Mouse (Mus musculus): Measurements from ENCODE around the gene Itgb5. TPM values are rescaled to one million over a fixed set of nuclear protein-coding genes. Genes with fewer than 3 reads are reported as not detected.

Gene Itgb5
- total RNA-seq, 2 experiments from 2014 or later, result 35.6 to 37.1 TPM

GRCm38 (mm10) chr16:33870224-33870785, 40.8 kb downstream of the Itgb5 start:
- no peak for DNase-seq (ENCODE audit: low spot score in 2 of 2)
- intact Hi-C loops (cut with DNase I), result no loop called here

- no peak for DNase-seq (ENCODE audit: low spot score in 2 of 2)
These were observed 41.7 kb downstream of the Itgb5 start for GRCm38 (mm10) chr16:33870988-33871758.

GRCm38 (mm10) chr16:33871865-33872443, 42.5 kb downstream of the Itgb5 start:
- DNase-seq (ENCODE audit: low spot score in 2 of 2), result no peak
- intact Hi-C loops (cut with DNase I), result no loop called here

More at GRCm38 (mm10) chr16:33870988-33871758, 41.7 kb downstream of the Itgb5 start:
- intact Hi-C loops (cut with DNase I), result no loop called here

GRCm38 (mm10) chr16:33873282-33873681, 43.8 kb downstream of the Itgb5 start:
- no peak for DNase-seq (ENCODE audit: low spot score in 2 of 2)
- intact Hi-C loops (cut with DNase I), result no loop called here

GRCm38 (mm10) chr16:33878041-33878783, 48.7 kb downstream of the Itgb5 start:
- intact Hi-C loops (cut with DNase I), result no loop called here
- DNase-seq (ENCODE audit: low spot score in 2 of 2), result no peak

GRCm38 (mm10) chr16:33879031-33879430, 49.6 kb downstream of the Itgb5 start:
- no peak for DNase-seq (ENCODE audit: low spot score in 2 of 2)
- intact Hi-C loops (cut with DNase I), result no loop called here

- intact Hi-C loops (cut with DNase I), result no loop called here
- DNase-seq (ENCODE audit: low spot score in 2 of 2), result no peak
These were observed 50.1 kb downstream of the Itgb5 start for GRCm38 (mm10) chr16:33879556-33879955.

- no peak for DNase-seq (ENCODE audit: low spot score in 2 of 2)
- intact Hi-C loops (cut with DNase I), result no loop called here
These were observed 51.3 kb downstream of the Itgb5 start for GRCm38 (mm10) chr16:33880765-33881164.

GRCm38 (mm10) chr16:33882540-33882939, 53.1 kb downstream of the Itgb5 start:
- DNase-seq (ENCODE audit: low spot score in 2 of 2), result no peak
- intact Hi-C loops (cut with DNase I), result no loop called here

- intact Hi-C loops (cut with DNase I), result no loop called here
- no peak for DNase-seq (ENCODE audit: low spot score in 2 of 2)
These were observed 53.8 kb downstream of the Itgb5 start for GRCm38 (mm10) chr16:33883046-33883975.

- no peak for DNase-seq (ENCODE audit: low spot score in 2 of 2)
- intact Hi-C loops (cut with DNase I), result no loop called here
These were observed 54.7 kb downstream of the Itgb5 start for GRCm38 (mm10) chr16:33884201-33884600.

- DNase-seq (ENCODE audit: low spot score in 2 of 2), result no peak
- intact Hi-C loops (cut with DNase I), result no loop called here
These were observed 55.6 kb downstream of the Itgb5 start for GRCm38 (mm10) chr16:33885021-33885471.

GRCm38 (mm10) chr16:33885671-33886328, 56.3 kb downstream of the Itgb5 start:
- intact Hi-C loops (cut with DNase I), result no loop called here

GRCm38 (mm10) chr16:33886665-33887064, 57.2 kb downstream of the Itgb5 start:
- intact Hi-C loops (cut with DNase I), result no loop called here

More at GRCm38 (mm10) chr16:33885671-33886328, 56.3 kb downstream of the Itgb5 start:
- no peak for DNase-seq (ENCODE audit: low spot score in 2 of 2)

GRCm38 (mm10) chr16:33887981-33888380, 58.5 kb downstream of the Itgb5 start:
- intact Hi-C loops (cut with DNase I), result no loop called here
- DNase-seq (ENCODE audit: low spot score in 2 of 2), result no peak

More at GRCm38 (mm10) chr16:33886665-33887064, 57.2 kb downstream of the Itgb5 start:
- no peak for DNase-seq (ENCODE audit: low spot score in 2 of 2)

- no peak for DNase-seq (ENCODE audit: low spot score in 2 of 2)
- intact Hi-C loops (cut with DNase I), result no loop called here
These were observed 59.6 kb downstream of the Itgb5 start for GRCm38 (mm10) chr16:33889000-33889607.

GRCm38 (mm10) chr16:33891099-33891498, 61.6 kb downstream of the Itgb5 start:
- no peak for DNase-seq (ENCODE audit: low spot score in 2 of 2)
- intact Hi-C loops (cut with DNase I), result no loop called here
